Mouse (Mus musculus): ENCODE data around the gene Rfc1. TPM values are rescaled to one million over a fixed set of nuclear protein-coding genes. Genes with fewer than 3 reads are reported as not detected.
"Not testable (repeated sequence)": the region's sequence is repeated elsewhere in the genome, so short reads cannot be mapped to it uniquely, and the experiment has no call there.

Gene Rfc1
- polyA plus RNA-seq, 1 experiment from 2014 or later = 87.6 TPM

GRCm38 (mm10) chr5:65293627-65294026 is 41.8 kb downstream of the Rfc1 start:
- 82% methylated on average over 6 of the region's 6 CpGs for WGBS
- no peak for ATAC-seq (replicated peaks; ENCODE audit: low FRiP score, low TSS enrichment, low read depth)
- DNase-seq (ENCODE audit: low spot score) = no peak
- H3K9me3 ChIP-seq (ENCODE audit: control insufficient read depth, low read length) = no peaks in the 10 kb centered on the region
- peaks cover 67% of the 10 kb centered on the region for H3K36me3 ChIP-seq (ENCODE audit: control insufficient read depth, insufficient read depth, low read length)
- H3K27ac ChIP-seq (ENCODE audit: low read depth) = no peak overlapping the region
- H3K27me3 ChIP-seq (replicated peaks; ENCODE audit: control insufficient read depth, insufficient read depth, low read length) = no peaks in the 10 kb centered on the region
- H3K9ac ChIP-seq (ENCODE audit: low read length) = no peak overlapping the region
- no peak overlapping the region for H3K4me2 ChIP-seq (ENCODE audit: low read length)
- H3K4me1 ChIP-seq (replicated peaks; ENCODE audit: control insufficient read depth, insufficient read depth, low read length) = no peaks in the 10 kb centered on the region; the same call in 1 of the 2 replicates
- H3K4me3 ChIP-seq (ENCODE audit: low read depth, low read length) = no peak overlapping the region

GRCm38 (mm10) chr5:65289009-65289408 is 46.5 kb downstream of the Rfc1 start:
- ATAC-seq (replicated peaks; ENCODE audit: low FRiP score, low TSS enrichment, low read depth) = not testable (repeated sequence)

GRCm38 (mm10) chr5:65287751-65288701 is 47.4 kb downstream of the Rfc1 start:
- no peak for DNase-seq (ENCODE audit: low spot score)
- Histone ChIP-seq H3K27ac (ENCODE audit: low read depth) (no peak overlapping the region), H3K4me1 (replicated peaks; ENCODE audit: control insufficient read depth, insufficient read depth, low read length) (no peaks in the 10 kb centered on the region), H3K9ac (ENCODE audit: low read length) (no peak overlapping the region), H3K9me3 (ENCODE audit: control insufficient read depth, low read length) (no peaks in the 10 kb centered on the region), H3K4me3 (ENCODE audit: low read depth, low read length) (no peak overlapping the region), H3K4me2 (ENCODE audit: low read length) (no peak overlapping the region), H3K36me3 (ENCODE audit: control insufficient read depth, insufficient read depth, low read length) (peaks cover 84% of the 10 kb centered on the region), H3K27me3 (replicated peaks; ENCODE audit: control insufficient read depth, insufficient read depth, low read length) (no peaks in the 10 kb centered on the region)
- WGBS = 90% methylated on average over 24 of the region's 24 CpGs
- ATAC-seq (replicated peaks; ENCODE audit: low FRiP score, low TSS enrichment, low read depth) = no peak

More at GRCm38 (mm10) chr5:65289009-65289408, 46.5 kb downstream of the Rfc1 start:
- not testable (repeated sequence) for H3K4me3 ChIP-seq (ENCODE audit: low read depth, low read length); H3K4me2 ChIP-seq (ENCODE audit: low read length); H3K27me3 ChIP-seq (replicated peaks; ENCODE audit: control insufficient read depth, insufficient read depth, low read length); H3K4me1 ChIP-seq (replicated peaks; ENCODE audit: control insufficient read depth, insufficient read depth, low read length); H3K9ac ChIP-seq (ENCODE audit: low read length); H3K9me3 ChIP-seq (ENCODE audit: control insufficient read depth, low read length); H3K27ac ChIP-seq (ENCODE audit: low read depth); DNase-seq (ENCODE audit: low spot score)
- 88% methylated on average over 8 of the region's 8 CpGs for WGBS
- H3K36me3 ChIP-seq (ENCODE audit: control insufficient read depth, insufficient read depth, low read length) = peaks cover 89% of the 10 kb centered on the region

- no peak overlapping the region for H3K4me2 ChIP-seq (ENCODE audit: low read length)
- no peak for ATAC-seq (replicated peaks; ENCODE audit: low FRiP score, low TSS enrichment, low read depth)
- no peak overlapping the region for H3K9ac ChIP-seq (ENCODE audit: low read length)
- H3K27me3 ChIP-seq (replicated peaks; ENCODE audit: control insufficient read depth, insufficient read depth, low read length) = no peaks in the 10 kb centered on the region
- H3K9me3 ChIP-seq (ENCODE audit: control insufficient read depth, low read length) = no peaks in the 10 kb centered on the region
- peak; percentile 60 for DNase-seq (ENCODE audit: low spot score)
- no peaks in the 10 kb centered on the region for H3K4me1 ChIP-seq (replicated peaks; ENCODE audit: control insufficient read depth, insufficient read depth, low read length)
- 95% methylated on average over 3 of the region's 3 CpGs for WGBS
- peaks cover 63% of the 10 kb centered on the region for H3K36me3 ChIP-seq (ENCODE audit: control insufficient read depth, insufficient read depth, low read length)
- H3K27ac ChIP-seq (ENCODE audit: low read depth) = no peak overlapping the region
- no peak overlapping the region for H3K4me3 ChIP-seq (ENCODE audit: low read depth, low read length)
These were observed 51.3 kb downstream of the Rfc1 start for GRCm38 (mm10) chr5:65284171-65284570.

- no peak overlapping the region for H3K4me3 ChIP-seq (ENCODE audit: low read depth, low read length)
- peaks cover 65% of the 10 kb centered on the region for H3K36me3 ChIP-seq (ENCODE audit: control insufficient read depth, insufficient read depth, low read length)
- no peak overlapping the region for H3K9ac ChIP-seq (ENCODE audit: low read length)
- no peaks in the 10 kb centered on the region for H3K4me1 ChIP-seq (replicated peaks; ENCODE audit: control insufficient read depth, insufficient read depth, low read length)
- H3K27me3 ChIP-seq (replicated peaks; ENCODE audit: control insufficient read depth, insufficient read depth, low read length) = no peaks in the 10 kb centered on the region
- H3K4me2 ChIP-seq (ENCODE audit: low read length) = no peak overlapping the region
- H3K27ac ChIP-seq (ENCODE audit: low read depth) = no peak overlapping the region
- no peak for ATAC-seq (replicated peaks; ENCODE audit: low FRiP score, low TSS enrichment, low read depth)
- DNase-seq (ENCODE audit: low spot score) = no peak
- WGBS = 88% methylated on average over 3 of the region's 3 CpGs
- H3K9me3 ChIP-seq (ENCODE audit: control insufficient read depth, low read length) = no peaks in the 10 kb centered on the region
These were observed 54.3 kb downstream of the Rfc1 start for GRCm38 (mm10) chr5:65281216-65281615.

- DNase-seq (ENCODE audit: low spot score) (no peak), ATAC-seq (replicated peaks; ENCODE audit: low FRiP score, low TSS enrichment, low read depth) (no peak)
- Histone ChIP-seq H3K9ac (ENCODE audit: low read length) (no peak overlapping the region), H3K4me2 (ENCODE audit: low read length) (no peak overlapping the region), H3K27ac (ENCODE audit: low read depth) (no peak overlapping the region), H3K4me3 (ENCODE audit: low read depth, low read length) (no peak overlapping the region), H3K27me3 (replicated peaks; ENCODE audit: control insufficient read depth, insufficient read depth, low read length) (no peaks in the 10 kb centered on the region), H3K4me1 (replicated peaks; ENCODE audit: control insufficient read depth, insufficient read depth, low read length) (no peaks in the 10 kb centered on the region), H3K9me3 (ENCODE audit: control insufficient read depth, low read length) (no peaks in the 10 kb centered on the region), H3K36me3 (ENCODE audit: control insufficient read depth, insufficient read depth, low read length) (peaks cover 62% of the 10 kb centered on the region)
- WGBS = 95% methylated on average over 6 of the region's 6 CpGs
These were observed 56.3 kb downstream of the Rfc1 start for GRCm38 (mm10) chr5:65279133-65279651.

GRCm38 (mm10) chr5:65273966-65274365 is 61.5 kb downstream of the Rfc1 start:
- Histone ChIP-seq H3K4me3 (ENCODE audit: low read depth, low read length) (no peak overlapping the region), H3K27me3 (replicated peaks; ENCODE audit: control insufficient read depth, insufficient read depth, low read length) (no peaks in the 10 kb centered on the region), H3K36me3 (ENCODE audit: control insufficient read depth, insufficient read depth, low read length) (peaks cover 90% of the 10 kb centered on the region), H3K4me2 (ENCODE audit: low read length) (no peak overlapping the region), H3K27ac (ENCODE audit: low read depth) (no peak overlapping the region), H3K4me1 (replicated peaks; ENCODE audit: control insufficient read depth, insufficient read depth, low read length) (no peaks in the 10 kb centered on the region), H3K9me3 (ENCODE audit: control insufficient read depth, low read length) (no peaks in the 10 kb centered on the region), H3K9ac (ENCODE audit: low read length) (no peak overlapping the region)
- no peak for ATAC-seq (replicated peaks; ENCODE audit: low FRiP score, low TSS enrichment, low read depth)
- WGBS = 88% methylated on average over 3 of the region's 3 CpGs
- no peak for DNase-seq (ENCODE audit: low spot score)

- no peak for ATAC-seq (replicated peaks; ENCODE audit: low FRiP score, low TSS enrichment, low read depth)
- Histone ChIP-seq H3K27ac (ENCODE audit: low read depth) (no peak overlapping the region), H3K9ac (ENCODE audit: low read length) (no peak overlapping the region), H3K9me3 (ENCODE audit: control insufficient read depth, low read length) (no peaks in the 10 kb centered on the region), H3K4me2 (ENCODE audit: low read length) (no peak overlapping the region), H3K4me3 (ENCODE audit: low read depth, low read length) (no peak overlapping the region), H3K4me1 (replicated peaks; ENCODE audit: control insufficient read depth, insufficient read depth, low read length) (no peaks in the 10 kb centered on the region), H3K27me3 (replicated peaks; ENCODE audit: control insufficient read depth, insufficient read depth, low read length) (no peaks in the 10 kb centered on the region), H3K36me3 (ENCODE audit: control insufficient read depth, insufficient read depth, low read length) (peaks cover 58% of the 10 kb centered on the region)
- 92% methylated on average over 14 of the region's 14 CpGs for WGBS
- DNase-seq (ENCODE audit: low spot score) = no peak
These were observed 77.5 kb downstream of the Rfc1 start for GRCm38 (mm10) chr5:65257910-65258505.
